Mouse (Mus musculus): Measurements from ENCODE around the gene Itgbl1.
"Not testable (repeated sequence)": the region's sequence is repeated elsewhere in the genome, so short reads cannot be mapped to it uniquely, and the experiment has no call there.

The Itgbl1 gene

GRCm38 (mm10) chr14:123659921-123660385 lies at the start of gene Itgbl1:
Gene Itgbl1, plus strand, starts transcription at chr14:123659971.
- DNase-seq, result peak; percentile 30 to 34

DNA sequence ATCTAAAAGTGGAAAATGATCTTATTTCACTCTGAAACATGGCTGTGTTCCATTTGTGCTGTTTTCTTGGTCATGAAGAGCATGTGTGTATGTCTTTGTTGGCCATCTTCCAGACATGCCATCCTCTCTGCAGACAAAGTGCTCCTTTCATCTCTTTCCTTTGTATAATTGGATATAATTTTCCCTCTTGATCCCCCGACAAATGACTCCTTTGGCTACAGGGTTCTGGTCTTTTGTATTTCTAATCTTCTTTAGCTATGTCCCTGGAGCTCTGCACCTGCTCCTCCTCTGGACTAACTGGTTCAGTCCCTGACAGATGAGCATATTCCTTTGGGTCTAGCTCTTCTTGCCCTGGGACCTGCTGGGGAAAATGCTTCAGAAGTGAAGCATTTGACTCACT lies 36.8 kb upstream of the Itgbl1 start:
- no peak for DNase-seq

GRCm38 (mm10) chr14:123626501-123627179 lies 33.1 kb upstream of the Itgbl1 start, which contains the start of gene Nalcn:
Gene Nalcn, minus strand, starts transcription at chr14:123627144.
- peak; percentile 65 to 76 for DNase-seq

DNA sequence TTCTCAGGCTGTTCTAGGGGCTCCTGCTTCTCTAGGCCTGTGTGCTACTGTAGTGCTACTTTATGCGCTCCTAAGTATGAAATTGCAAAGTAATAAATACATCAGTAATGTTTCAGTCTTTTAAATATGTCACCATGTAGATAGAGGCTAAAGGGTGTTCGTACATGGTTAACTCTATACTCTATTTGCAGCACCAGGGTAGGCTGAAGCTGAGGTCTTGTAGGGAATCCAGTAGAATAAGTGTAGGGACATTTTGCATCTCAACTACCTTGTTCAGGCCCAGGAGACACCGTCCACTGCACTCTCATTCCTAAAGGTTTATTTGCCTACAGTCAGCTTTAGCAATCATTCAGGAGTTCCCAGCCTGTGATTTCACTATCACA lies 32.6 kb upstream of the Itgbl1 start:
- peak in 1 of 2 experiments; percentile 3 for DNase-seq

GRCm38 (mm10) chr14:123661091-123661491 lies 1.3 kb downstream of the Itgbl1 start:
- peak; percentile 43 to 44 for DNase-seq

DNA sequence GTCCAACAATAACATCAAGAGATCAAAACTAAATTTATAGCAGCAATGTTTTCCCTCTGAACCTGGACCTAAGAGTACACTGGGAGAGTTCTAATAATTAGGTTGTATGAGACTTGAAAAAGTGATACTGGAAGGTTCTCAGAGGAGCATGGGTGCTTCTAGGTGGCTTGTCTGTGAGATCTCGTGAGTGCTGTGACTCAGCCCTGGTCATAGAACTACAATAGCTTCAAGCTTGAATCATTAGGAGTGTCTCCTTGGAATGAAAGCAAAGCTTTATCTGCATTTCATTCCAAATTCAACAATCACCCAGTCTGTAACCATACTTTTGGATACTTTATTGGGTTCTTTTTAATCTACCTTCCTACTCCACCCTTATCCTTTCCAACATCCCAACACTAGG lies 2.6 kb downstream of the Itgbl1 start:
- DNase-seq, result no peak

DNA sequence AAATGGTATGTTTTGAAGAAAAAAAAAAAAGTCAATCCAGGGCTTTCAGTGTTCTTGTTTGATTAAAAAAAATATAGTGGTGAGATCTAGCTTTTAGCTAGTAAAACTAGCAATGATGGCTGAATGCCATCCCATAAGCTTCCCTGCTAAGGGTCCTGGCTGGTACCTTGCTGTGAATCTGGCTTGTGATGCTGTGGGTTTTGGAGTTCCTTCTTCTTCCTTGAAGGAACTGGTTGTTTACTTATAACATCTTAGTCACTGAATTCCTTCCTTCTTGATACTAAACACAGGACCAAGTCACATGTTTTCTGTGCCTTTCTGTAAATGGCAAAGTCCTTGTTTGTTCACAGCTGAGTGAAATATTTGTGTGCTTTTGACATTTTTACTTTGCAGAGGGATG lies 3.4 kb downstream of the Itgbl1 start:
- DNase-seq, result no peak

DNA sequence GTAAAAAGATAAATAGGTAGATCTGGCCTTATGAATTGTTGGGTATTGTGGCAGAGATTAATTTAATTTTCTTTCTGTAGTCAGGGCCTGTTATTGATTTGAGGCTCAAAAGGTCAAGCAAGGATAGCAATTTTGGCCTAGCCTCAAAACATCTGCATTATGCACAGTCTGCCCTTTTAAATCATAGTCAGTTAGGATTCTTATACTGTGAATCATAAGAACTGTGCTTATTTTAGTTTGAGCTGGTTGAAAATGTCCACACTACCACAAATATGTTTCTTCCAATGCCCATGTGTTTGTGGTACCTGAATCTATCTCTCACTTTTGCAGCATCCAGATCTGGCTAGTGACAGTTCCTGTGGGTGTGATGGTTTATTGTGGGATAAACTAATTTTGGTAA lies 4.7 kb downstream of the Itgbl1 start:
- no peak for DNase-seq

GRCm38 (mm10) chr14:123671076-123671475 lies 11.3 kb downstream of the Itgbl1 start:
- DNase-seq, result not testable (repeated sequence)

GRCm38 (mm10) chr14:123678091-123678490 lies 18.3 kb downstream of the Itgbl1 start:
- DNase-seq, result no peak

DNA sequence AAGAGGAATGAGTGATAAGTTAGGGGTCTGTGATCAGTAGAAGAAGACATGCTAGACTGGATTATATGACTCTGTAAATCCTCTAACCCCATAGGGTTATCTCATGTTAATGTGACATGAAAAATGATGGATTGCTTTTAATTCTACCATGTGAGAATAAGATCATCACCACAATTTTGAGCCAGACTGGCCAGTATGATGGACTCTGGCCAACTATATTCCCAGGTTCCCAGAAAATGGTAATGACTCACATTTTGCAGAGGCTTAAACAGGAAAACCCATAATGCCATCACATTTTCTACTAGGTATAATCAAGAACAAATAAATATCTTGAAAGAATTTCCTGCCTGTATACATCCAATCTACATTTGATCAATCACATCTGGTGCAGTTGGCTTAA lies 55.0 kb downstream of the Itgbl1 start:
- DNase-seq, result no peak

DNA sequence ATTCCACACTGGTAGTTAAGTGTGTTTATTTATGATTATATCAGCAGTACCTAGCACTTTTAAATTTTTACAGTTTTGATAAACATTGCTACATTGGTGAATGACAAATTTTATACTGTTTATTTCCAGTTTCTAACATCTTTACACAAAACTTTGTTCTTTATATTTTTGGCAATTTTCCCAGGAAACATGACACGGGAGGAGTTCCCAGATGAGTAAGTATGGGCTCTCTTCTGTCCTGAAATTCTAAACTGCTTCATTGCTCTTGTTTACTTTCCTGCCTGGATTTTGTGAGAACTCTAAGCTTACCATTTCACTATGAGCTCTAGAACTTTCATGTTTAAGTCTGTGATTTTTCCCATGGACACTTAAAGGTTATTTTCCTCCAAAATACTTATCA lies 82.3 kb downstream of the Itgbl1 start:
- DNase-seq, result no peak

DNA sequence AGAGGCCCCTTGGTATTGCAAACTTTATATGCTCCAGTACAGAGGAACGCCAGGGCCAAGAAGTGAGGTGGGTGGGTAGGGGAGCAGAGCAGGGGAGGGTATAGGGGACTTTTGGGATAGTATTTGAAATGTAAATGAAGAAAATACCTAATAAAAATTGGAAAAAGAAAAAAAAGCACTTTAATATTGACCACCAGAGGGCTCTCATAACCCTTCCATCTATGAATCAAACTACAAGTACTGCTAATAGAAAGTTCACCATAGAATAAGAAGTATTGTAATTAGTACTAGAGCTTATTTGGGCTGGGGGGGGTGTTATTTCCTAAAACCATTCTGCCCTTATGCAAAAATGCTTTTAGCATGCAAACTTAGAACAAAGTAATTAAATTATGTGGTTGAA lies 91.2 kb downstream of the Itgbl1 start:
- no peak for DNase-seq

DNA sequence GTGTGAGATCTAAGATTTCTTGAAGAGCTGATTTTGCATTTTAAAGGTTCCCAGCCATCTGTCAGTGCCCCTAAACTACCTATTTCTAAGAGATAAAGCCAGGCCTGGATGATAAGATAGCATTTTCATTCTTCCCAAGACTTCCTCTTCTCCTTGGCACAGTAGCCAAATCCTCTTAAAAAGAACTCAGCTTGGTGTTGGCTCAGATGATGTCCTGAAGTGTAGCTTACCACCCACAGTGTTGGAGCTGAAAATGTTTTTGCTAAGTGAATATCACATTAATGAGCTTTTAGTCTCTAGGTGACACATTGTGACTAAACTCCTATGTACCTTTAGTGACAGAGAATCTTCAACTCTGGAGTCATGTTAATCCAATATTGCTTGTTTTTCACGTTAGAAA lies 99.8 kb downstream of the Itgbl1 start:
- DNase-seq, result no peak

DNA sequence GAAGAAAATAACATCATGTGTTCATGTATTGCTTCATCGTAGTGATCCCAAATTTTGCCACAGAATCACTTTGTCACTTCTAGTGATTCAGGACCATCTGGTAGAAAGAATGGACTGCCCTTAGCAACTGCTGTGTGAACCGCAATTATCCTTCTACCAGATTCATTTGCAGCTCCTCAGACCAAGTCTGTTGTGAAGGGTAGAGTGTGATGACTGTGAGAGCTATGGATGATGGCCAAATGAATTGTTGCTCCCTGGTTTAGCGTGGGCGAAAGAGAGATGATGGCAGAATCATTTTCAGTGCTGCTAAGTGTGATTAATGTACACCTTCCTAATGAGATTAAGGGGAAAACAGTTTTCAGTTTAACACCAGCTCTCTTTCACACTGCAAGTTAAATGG lies 100.3 kb downstream of the Itgbl1 start:
- peak; percentile 7 to 18 for DNase-seq

GRCm38 (mm10) chr14:123801744-123802143 lies 142.0 kb downstream of the Itgbl1 start:
- no peak for DNase-seq

- peak; percentile 11 to 12 for DNase-seq
Measured at GRCm38 (mm10) chr14:123837662-123838061, 177.9 kb downstream of the Itgbl1 start.

DNA sequence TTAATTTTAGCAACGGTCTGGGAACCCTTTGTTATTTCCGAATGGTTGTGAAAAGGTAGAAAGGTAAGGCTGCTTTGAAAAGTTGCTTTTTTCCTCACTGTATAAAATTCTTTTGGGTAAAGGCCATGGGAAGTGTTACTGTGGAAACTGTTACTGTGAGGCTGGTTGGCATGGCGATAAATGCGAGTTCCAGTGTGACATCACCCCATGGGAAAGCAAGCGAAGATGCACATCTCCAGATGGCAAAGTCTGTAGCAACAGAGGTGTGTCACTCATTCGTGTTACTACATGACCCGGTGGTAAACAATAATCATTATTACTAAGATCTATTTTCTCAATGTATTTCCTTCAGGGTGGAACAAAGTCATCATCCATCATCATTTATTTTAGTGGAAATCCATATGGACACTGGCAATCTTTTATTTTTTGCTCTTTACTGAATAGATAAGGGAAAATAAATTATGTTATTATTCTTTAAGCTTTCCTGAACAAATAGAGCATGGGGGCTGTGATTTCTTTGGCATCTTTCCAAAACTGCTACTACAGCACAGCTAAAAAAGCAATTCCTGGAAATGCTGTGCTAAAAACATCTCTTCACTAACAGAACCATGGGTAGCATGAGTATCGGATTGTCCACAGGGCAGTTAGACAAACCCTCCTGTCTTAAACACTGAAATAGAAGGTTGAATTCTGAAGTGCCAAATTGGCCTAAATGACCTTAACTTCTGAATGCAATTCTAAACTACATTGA lies 184.1 kb downstream of the Itgbl1 start:
- no peak for DNase-seq

DNA sequence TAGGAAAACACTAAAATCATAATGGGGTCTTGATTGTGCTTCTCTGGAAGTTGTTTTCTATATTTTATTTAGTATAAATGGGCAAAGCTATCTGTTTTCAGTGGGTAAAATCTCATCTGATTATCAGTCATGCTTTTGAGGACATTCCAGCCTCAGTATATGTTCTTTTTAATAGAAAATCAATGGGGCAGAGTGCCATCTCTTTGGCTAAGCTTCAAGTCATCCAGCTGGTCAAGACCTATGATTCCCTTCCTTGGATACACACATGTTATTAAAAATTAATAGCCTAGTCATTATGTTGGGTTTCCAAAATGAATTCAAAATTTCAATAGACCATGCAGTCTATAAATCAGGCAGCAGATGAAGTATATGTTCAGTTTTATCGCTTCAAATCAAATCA lies 204.8 kb downstream of the Itgbl1 start:
- no peak for DNase-seq

DNA sequence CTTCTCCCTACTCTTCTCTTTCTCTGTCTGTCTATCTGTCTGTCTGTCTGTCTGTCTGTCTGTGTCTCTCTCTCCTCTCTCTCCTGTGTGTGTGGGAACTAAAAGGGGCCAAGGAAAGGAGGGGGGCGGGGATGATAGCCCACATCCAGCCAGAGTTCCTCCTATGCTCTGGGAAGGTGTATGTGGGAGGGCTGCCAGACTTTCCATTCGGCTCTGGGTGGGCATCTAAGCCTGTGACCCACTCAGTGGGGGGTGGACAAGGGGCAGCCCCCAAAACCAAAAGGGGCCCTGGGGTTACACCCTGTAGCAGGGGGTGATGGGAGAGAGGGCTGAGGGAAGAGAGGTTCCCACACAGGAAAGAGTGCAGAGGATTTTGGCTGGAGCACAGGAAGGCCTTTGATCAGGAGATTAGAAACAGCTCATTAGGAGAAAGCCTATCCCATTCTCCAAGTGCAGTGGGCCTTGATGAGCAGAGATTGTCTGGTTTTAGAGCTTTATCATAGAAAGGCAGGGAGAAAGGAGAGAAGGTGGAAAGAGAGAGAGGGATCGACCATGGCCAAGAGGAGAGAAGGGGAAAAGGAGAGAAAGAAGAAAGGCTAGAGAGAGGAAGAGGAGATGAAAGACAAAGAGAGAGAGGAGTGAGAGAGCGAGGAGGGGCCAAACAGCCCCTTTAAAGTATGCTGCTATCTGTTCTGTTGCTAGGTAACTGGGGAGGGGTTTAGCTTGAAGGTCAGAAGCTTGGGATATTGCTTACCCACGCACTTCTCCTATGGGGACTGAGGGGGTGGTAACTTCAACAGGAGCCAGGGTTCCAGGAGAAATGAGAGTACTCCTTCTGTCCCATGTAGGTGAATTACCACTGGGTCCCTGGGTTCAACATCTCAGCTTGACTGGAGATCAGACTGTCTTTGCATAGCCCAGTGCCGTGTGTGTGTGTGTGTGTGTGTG lies 206.3 kb downstream of the Itgbl1 start:
- no peak for DNase-seq

DNA sequence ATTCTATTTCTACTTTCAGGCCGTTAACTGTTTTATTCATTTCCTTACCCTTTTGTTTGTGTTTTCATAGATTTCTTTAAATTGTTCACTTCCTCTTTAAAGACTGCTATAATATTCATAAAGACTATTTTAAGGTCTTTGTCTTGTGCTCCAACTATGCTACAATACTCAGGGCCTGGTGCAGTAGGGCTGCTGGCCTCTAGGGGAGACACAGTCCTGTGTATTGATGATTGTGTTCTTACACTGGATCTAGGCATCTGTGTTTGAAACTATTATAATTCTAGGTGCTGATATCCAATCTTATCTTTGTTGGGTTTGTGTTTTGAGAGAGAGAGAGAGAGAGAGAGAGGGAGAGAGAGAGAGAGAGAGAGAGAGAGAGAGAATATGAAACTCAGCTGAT lies 268.1 kb downstream of the Itgbl1 start:
- peak in 1 of 2 experiments; percentile 9 for DNase-seq

DNA sequence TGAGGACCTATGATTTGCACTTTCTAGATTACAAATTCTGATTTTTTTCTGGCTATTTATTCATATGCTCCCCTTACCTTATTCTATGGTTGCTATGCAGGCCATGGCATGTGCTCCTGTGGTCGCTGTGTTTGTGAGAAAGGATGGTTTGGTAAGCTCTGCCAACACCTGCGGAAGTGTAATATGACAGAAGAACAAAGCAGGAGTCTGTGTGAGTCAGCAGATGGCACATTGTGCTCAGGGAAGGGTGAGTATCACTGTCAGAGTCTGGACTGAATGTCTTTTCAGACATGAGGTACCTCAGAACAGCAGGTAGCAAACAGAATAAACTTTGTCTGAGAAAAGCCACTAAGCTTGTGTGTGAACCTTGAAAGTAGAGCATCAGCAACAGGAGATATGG lies 306.8 kb downstream of the Itgbl1 start:
- peak; percentile 47 to 60 for DNase-seq

DNA sequence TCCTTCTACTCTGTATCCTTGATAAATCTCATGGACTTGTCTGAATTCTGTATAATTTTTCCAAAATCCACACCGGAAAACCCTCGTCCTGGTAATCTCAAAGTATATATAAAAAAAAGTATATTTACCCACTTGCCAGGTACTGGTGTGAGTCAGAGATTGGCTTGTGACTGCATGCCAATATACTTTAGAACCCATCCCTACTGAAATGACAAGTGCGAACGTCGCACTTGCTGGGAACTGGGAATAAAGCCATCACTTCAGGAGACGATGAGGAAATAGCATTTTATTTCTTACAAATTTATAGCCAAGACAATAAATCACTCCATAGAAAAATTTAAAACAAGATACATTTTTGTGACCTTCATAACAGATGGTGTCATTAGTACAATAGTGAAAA lies 308.2 kb downstream of the Itgbl1 start:
- DNase-seq, result peak in 1 of 2 experiments; percentile 27

Measured in cerebellum, postnatal 36 days (tissue).